Mouse (Mus musculus) lung, postnatal 4 days (tissue): Measurements from ENCODE around the gene Robo4.

Experiments
- DNase-seq, 2 experiments: peaks; one replicate each; pipeline ENCODE4 v3.0.0; 2021

The Robo4 gene

DNA sequence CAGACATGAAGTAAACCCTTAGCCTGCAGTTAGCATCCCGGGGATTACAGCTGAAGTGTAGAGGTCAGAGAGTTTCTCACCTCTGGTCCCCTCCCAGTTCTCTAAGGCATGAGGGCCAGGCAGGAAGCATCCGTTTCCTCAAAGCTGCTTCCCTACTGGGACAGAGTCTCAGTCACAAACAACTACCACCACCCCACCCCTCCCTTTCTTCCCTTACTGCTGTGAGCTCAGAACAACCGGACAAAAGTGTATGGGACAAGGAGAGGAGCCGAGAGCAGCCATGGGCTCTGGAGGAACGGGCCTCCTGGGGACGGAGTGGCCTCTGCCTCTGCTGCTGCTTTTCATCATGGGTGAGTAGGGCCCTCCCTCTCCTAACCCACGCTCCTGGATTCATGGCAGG, at the start of gene Robo4:
TSS of gene Robo4 (plus strand) at position 96 of the 400 bp plus-strand sequence.
- peak; percentile 55 to 64 for DNase-seq

DNA sequence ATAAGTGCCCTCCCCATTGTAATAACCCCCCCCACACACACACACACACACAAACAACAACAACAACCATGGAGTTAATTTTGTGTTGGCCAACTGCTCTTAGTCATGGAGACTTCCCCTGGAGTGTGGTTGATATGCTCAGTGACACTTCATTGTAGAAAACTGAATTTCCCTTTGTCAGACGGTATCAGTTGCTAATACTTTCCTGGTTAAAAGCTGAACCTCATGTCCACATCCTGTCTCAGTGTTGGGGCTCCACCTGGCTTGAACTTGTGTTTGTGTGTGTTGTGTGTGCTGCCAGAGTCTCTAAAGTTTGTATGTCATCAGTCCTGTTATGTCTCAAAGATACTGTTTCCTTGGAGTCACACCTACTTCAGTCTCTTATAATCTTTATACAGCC, 47.2 kb upstream of the Robo4 start:
- DNase-seq = no peak

GRCm38 (mm10) chr9:37358713-37359330, 42.9 kb upstream of the Robo4 start:
- DNase-seq = no peak

- DNase-seq = peak; percentile 60 to 80
Measured at GRCm38 (mm10) chr9:37359331-37360220, 42.1 kb upstream of the Robo4 start.

GRCm38 (mm10) chr9:37362084-37362483, 39.6 kb upstream of the Robo4 start:
- no peak for DNase-seq

DNA sequence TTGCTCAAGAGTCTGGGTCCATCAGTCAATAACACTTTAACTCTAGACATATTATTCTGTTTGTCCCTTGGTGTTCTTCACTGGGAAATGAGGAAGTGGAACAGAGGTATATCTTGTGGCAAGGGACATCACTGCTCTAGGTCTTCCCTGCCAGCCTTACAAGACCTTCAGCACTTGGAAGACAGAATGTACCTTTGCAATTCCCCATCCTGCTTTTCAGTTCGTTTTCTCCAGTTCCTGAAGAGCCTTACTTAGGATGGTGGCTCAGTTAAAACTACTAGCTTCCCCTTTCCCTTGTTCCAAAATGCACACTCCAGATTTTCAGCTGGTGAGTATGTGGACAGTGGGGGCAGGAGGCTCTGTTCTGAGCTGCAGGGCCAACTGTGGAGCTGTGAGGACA, 38.8 kb upstream of the Robo4 start:
- DNase-seq = no peak

DNA sequence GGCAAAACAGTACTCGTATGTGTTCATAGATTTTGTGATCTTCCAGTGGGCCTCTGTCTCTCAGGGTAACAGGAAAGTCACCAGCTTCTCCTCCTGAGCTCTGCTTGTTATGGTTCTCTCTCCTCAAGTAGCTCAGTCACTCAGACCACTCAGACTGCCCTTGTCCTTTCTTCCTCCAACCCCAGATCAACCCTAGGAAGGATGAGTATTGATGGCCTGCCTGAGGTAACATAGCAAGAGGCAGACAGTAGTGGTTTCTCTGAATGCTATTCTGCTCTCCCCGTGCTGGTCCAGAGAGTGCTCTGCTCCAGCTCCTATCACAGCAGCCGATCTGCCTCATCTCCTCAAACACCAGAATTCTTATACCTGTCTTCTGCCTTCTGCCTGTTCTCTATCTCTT, 38.1 kb upstream of the Robo4 start:
- DNase-seq = no peak

- no peak for DNase-seq
Measured at GRCm38 (mm10) chr9:37364392-37364791, 37.3 kb upstream of the Robo4 start.

GRCm38 (mm10) chr9:37365706-37366105, 36.0 kb upstream of the Robo4 start:
- DNase-seq = no peak

- no peak for DNase-seq
Measured at GRCm38 (mm10) chr9:37367301-37368080, 34.2 kb upstream of the Robo4 start, which contains the start of gene Hepacam. Gene Hepacam, plus strand, starts transcription at chr9:37367351.

DNA sequence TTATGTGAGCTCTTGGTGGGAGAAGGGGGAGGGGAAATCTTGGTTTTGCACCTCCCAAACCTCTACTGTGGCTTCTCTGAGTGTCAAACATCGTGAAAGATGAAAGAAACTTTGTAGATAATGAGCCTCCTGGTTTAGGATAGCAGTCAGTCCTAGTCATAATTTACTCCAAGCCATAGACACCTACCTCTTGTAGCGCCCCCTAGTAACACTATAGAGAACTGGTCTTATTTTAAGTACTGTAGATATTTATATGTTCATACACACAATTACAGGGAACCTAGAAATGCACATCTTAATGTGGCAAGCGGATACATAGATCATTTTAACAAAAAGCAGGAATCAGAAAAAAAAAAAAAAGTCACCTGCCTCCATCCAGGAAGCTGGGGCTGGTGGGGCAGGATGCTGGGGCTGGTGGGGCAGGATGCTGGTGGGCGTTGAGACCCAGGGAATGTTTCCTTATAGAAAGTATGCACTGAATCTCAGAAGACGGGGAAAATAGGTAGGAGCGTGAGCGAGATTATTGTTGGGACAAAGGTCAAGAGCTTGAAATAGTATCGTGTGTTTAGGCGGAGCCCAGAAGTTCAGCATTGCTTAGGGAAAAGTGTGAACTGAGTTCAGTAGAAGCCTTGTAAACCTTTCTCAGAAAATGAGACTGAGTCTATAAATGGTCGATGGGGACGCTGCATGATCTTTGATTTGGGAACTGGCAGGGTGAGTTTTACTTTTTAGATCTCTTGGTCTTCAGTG, 33.4 kb upstream of the Robo4 start:
- DNase-seq = no peak

DNA sequence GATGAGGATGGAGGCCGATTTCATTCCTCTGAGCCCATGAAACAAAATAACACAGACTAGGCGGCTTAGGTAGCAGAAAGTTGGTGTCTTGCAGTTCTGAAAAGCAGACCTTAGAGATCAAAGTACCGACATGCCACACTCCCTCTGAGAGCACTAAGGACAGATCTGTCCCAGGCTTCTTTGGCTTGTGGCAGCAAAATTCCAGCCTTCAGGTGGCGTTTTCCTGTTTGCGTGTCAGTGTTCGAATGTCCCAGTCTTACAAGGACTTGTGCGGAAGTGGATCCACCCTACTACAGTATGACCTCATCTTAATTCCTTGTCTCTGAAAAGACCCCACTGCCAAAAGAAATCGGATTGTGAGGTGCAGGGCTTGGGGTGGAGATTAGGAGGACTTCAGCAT, 32.8 kb upstream of the Robo4 start:
- peak; percentile 68 to 69 for DNase-seq

GRCm38 (mm10) chr9:37371232-37371801, 30.4 kb upstream of the Robo4 start:
- DNase-seq = no peak

- DNase-seq = no peak
Measured at GRCm38 (mm10) chr9:37375718-37376117, 26.0 kb upstream of the Robo4 start.

- no peak for DNase-seq
Measured at GRCm38 (mm10) chr9:37383161-37383560, 18.5 kb upstream of the Robo4 start.

DNA sequence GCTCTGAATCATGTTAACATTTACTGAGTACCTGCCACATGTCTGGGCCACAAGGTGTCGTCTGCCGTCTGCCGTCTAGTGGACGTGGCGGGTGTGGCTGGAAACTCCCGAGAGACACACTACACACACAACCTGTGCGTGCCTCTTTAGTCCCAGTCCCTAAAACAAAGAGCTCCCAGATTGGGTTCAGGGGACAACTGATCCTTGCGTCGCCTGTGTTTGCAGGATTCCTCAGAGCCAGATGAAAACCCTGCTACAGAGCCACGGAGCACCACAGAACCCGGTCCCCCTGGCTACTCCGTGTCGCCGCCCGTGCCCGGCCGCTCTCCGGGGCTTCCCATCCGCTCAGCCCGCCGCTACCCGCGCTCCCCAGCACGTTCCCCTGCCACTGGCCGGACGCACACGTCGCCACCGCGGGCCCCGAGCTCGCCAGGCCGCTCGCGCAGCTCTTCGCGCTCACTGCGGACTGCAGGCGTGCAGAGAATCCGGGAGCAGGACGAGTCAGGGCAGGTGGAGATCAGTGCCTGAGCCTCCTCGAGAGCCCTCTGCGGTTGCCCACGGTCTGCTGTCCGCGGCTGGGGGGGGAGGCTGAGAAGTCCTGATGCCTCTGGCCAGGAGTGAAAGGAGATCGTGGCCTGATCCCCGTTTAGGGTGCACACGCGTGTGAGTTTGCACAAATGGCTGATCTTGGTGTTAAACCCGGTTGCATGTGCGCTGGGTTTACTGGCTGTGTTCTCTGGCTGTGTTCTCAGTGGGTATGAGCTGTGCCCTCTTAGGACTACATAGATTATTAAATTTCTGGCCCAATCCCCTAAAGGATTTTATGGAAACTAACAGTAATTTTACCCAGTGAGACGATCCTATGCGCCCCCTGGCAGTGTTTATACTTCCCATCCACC, 17.2 kb upstream of the Robo4 start:
- DNase-seq = peak; percentile 64 to 73

DNA sequence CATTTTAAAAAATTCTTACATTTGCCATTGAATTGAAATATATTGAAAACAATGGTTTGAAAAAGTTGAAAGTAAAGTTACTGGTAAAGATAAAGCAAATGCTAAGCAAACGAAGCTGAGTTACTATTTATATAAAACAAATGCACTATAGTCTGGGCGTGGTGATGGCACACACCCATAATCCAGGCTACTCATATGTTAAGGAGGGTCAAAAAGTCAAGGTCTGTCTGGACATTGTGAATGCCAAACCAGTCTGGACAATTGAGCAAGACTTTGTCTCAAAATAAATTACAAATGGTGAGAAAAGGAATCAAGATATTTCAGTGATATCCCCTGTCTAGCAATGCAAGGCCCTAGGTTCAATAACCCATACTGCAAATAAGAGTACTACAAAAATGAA, 10.8 kb upstream of the Robo4 start:
- no peak for DNase-seq

DNA sequence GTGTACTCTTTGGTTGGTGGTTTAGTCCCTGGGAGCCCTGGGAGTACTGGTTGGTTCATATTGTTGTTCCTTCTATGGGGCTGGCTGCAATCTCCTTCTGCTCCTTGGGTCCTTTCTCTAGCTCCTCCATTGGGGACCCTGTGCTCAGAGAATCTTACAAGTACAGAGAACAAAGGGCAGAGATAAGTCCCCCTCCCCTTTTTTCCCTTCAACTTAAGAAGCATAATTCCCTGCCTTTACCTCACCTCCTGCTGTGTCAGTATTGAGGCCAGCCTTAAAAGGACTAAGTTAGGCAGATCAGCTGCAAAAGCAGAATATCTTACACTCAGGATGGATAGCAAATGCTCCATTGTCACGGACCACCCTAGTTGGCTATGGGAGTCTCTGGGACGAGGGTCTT, 9.6 kb upstream of the Robo4 start:
- DNase-seq = no peak

DNA sequence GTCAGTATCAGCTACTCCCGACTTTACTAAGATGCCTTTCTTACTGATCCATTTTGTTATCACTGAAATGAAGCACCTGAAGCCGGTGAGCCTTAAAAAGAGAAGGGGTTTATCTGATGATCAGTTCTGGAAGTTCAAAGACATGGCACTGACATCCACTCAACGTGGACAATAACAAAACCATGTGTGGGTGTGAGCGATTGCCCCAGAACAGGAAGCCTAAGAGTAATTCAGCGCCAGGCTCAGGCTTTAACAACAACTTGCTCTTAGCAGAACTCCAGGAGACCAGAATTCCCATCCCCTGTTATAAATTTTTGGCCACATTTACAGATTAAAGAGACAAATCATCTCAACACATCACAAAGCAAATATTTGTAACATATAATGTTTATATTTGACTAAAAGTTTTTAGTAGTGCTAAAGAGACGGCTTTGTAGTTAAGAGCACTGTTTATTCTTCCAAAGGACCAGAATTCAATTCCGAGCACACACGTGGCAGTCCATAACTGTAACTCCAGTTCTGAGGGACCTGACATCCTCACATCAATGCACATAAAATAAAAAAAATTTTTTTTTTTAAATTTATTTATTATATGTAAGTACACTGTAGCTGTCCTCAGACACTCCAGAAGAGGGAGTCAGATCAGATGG, 8.1 kb upstream of the Robo4 start:
- DNase-seq = no peak

DNA sequence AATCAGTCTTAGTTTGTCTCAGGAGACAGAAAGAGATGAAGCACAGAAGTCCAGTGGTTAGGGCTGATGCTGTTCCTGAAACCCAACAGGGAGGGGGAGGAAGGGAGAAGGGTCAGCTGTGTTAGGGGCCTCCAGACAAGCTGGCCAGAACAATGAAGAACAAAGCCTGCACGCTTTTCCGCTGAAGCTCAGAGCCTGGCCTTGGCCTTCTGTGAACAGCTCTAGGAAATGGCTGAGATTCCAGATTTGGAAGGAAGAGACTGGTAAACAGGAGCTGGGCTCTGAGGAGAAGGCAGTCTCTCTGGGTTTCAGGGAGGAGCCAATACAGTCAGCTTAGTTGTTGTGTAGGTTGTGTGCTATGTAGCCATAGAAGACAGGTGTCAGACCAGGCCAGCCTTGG, 1.1 kb upstream of the Robo4 start:
- DNase-seq = peak; percentile 52 to 80

DNA sequence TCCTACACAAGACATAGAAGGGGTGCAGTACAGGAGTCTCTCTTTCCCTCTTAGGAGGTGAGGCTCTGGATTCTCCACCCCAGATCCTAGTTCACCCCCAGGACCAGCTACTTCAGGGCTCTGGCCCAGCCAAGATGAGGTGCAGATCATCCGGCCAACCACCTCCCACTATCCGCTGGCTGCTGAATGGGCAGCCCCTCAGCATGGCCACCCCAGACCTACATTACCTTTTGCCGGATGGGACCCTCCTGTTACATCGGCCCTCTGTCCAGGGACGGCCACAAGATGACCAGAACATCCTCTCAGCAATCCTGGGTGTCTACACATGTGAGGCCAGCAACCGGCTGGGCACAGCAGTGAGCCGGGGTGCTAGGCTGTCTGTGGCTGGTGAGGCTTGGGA, 804 bp downstream of the Robo4 start:
- no peak for DNase-seq
